Mouse (Mus musculus): ENCODE results near the gene Gpr153.

Gene Gpr153

DNA sequence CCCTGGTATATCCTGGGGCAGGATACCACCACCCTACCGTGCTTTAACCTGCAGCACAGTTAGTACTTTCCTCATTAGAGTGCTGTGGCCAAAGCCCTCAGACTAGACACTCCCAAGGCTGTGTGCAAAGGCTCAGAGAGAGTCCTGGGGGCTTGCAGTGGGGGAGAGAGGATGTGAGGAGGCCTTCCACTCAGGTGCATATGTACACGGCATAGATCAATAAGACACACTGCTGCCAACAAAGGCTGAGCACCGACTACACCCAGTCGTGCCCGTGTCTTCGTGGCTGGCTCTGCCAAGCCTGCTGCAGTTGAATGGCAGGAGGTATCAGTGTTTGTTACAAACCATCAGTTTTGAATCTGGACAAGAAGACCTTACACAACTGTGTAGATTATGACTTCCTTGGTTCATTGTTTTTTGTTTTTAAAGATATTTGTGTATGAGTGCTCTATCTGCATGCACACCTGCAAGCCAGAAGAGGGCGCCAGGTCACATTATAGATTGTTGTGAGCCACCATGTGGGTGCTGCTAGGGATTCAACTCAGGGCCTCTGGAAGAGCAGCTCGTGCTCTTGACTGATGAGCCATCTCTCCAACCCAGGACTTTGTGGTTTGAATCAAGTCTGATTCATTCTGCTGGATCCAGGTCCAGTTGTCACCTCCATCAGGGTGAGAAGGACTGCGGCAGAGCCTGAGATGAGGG lies 9.0 kb upstream of the Gpr153 start:
- no peak for DNase-seq (ENCODE audit: low read depth, low spot score)

DNA sequence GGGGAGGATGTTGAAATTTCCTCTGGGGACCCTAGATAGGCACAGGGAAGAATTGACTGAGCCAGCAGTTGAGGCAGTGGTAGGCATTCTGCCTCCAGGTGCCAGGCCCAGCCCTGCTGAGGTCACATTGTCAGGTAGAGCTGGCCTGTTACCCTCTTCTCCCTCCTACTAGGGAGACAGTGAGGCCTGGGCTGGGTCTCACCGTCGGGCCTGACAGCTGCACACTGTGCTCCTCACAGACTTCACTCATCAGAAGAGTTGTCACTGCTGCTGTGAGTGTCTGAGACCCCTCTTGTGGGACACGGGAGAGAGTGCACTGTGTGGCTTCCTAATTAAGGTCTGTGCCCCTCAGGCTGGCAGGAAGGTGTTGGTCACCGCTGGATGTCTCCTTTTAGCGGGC lies 8.2 kb upstream of the Gpr153 start:
- no peak for DNase-seq (ENCODE audit: low read depth, low spot score)

DNA sequence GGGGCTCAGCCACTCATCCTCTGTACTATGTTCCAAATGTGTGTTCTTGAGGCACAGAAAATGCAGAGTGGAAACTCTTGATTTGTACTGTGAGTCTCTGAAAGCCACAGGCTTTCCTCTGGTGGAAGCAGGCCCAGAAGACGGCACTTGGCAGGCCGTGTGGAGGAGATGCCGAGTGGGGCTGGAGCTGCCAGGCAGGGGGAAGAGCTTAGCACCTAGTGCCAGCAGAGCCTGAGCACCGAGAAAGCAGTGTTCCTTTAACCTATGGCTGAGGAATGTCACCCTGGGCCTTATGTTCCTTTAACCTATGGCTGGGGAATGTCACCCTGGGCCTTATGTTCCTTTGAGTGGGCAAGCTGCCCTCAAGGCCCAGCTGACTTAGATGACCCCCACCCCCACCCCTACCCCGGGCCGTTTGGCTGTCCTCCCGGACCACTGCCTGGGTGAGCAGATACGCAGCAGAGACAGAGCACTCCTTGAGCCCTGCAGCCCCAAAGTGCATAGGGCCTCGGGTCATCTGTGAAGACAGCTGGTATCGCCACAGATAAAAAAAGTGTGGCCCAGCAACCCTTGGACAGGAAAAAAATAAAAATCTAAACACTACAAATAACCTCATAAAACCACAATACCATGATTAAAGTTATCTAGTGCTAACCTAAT lies 7.7 kb upstream of the Gpr153 start:
- no peak for DNase-seq (ENCODE audit: low read depth, low spot score)

DNA sequence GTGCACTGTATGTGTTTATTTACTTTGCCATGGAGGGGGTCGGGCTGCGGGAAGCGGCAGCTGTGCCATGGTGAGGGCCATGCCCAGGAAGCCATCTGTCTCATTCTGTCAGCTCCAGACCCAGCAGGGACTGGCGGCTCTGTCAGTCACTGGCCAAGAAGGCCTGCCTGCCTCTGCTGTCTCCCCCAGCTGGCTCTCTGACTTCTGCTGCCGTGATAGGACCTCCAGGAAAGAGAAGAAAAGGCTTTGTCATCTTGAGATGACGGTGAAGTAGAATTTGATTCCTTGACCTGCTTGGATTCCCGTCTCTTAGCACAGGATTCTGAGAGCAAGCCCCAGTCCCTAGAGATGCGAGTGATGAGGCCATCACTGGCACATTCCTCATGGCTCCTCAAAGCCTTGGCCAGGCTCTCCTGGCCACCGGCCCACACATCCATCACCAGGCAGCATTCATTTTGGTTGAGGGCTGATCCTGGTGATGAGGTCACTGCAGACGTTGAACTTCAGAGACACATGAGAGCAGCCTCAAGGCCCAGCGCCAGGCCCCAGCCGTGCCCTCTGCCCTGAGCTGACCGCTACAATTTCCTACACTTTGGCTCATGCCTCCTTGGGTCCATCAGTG lies 6.2 kb upstream of the Gpr153 start:
- no peak for DNase-seq (ENCODE audit: low read depth, low spot score)

DNA sequence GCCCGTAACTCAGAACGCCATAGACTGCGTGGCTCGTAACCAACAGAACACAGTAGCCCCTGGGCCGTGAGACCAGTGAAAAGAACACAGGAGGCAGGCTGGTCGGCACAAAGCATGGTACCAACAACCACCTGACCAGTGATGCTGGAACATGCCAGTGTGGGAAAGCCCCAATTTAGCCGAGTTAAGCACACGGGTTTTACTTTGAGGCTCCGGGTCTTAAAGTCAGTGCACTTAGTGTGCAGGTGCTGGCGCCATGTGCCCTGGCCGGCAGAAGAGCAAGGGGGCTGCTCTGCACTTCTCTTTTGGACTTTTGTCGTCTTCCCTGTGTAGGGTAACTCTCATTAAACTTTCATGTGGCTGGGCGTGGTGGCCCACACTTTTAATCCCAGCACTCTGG lies 4.1 kb upstream of the Gpr153 start:
- no peak for DNase-seq (ENCODE audit: low read depth, low spot score)

DNA sequence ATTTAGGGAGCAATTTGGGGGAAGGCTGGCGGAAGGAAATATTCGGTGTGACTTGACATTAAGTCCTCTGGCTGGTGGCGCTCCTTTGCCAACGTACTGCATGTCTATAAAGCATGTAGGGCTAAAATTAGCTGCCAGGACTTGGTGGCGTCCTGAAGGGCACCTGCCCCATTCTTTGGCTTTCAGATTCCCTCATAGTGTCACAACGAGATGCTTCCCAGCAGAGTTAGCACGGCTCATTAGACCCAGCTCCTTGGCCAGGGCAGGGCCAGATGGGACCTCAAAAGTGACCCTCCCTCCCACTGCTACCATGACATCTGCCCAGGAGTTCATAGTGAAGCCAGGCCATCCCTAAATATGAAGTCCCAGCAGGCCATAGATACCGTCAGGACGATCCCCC lies 3.4 kb upstream of the Gpr153 start:
- no peak for DNase-seq (ENCODE audit: low read depth, low spot score)

DNA sequence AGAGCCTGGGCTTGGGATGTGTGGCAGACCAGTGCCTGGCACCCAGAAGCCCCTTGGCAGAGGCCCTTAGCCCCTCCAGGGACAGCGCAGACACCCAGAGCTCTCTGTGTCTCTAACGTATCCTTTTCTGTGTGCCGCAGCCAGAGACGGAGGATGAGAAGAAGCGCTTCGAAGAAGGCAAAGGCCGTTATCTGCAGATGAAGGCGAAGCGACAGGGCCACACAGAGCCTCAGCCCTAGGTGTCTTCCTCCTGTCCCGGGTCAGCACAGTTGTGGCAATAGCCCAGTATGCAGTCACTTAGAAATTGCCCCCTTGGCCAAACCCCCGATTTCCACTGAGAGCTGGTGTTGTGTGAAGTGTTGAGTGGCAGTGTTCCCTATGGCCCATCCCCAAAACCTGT lies 2.7 kb upstream of the Gpr153 start:
- DNase-seq (ENCODE audit: low read depth, low spot score) = no peak

DNA sequence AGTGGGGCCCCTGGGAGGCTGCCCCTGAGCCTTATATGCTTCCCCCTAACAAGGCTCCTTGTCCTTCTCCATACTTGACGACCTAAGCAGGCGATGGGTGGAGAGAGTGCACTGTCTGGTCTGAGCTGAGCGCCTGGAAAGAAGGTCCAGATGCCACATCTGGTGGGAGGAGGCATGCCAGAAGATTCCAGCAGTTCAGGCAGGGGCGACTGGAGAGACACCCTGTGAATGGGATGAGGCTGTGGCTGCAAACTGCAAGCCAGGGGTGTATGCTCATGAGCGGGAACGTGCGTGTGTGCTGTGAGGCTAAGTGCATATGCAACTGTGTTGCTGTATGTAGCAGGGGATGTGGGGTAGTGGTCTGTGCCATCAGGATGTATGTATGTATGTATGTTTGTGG lies 2.0 kb upstream of the Gpr153 start:
- DNase-seq (ENCODE audit: low read depth, low spot score) = no peak

DNA sequence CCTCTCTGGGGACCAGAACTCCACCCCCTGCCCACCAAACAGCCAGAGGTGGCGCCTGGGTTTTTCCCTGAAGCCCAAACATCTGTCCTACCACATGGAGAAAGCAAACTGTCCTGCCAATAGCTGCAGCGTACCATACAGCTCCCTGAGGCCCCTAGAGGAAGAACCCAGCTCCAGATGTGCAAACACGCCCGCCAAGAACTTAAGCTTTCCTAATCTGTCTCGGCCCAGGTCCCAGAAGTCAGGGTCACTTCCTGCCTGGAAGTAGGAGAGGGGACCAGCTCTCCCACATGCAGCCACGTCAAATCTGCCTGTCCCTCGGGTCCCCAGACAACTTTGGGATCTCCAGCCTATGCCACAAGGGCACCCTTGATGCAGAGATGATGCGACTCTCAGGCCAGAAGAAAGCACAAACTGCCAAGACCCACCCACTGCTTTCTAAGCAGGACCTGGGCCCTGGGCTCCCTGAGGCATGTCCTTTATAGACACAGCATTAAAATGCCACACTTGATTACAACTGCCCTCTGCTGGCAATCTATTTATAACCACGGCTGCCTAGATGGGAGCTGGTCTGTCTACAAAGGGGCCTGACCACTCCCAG lies 1.5 kb upstream of the Gpr153 start:
- no peak for DNase-seq (ENCODE audit: low read depth, low spot score)

DNA sequence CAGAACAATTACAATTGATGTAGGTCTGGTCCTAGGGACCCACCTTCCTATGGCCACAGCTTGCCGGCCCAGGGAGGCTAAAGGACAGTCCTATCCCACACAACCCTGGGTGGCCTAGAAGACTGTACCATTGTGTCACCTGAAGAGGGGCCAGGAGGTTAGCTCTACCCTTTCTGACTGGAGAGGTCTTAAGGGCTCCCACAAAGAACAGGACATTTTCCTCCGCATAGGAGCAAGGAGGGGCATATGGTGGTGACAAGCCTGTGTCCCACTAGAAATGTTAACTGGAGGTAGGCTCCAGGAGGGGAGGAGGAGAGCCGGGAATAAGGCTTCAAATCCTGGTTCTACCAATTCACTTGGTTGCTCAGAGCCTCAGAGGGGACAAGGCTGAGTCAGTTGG lies 841 bp upstream of the Gpr153 start:
- no peak for DNase-seq (ENCODE audit: low read depth, low spot score)

DNA sequence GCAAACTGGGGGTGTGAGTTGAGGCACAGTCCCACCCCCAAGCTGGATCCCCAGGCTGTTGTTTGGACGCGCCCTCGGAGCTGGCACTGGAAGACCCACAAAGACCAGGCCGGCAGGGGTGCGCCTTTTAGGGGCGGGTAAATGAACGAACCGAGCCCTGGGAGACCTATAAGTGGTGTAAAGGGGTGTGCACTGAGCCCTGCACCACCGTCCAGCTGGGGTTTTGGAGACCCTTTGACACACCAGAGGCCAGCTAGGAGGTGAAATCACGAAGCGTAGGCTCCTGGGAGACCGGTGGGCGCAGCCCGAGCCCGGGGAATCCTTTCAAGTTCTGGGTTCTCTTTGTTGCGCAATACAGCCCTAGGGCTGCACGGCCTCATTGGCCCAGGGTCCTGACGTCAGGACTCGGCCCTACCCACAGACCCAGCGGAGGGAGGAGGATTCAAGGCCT lies 674 bp downstream of the Gpr153 start:
- DNase-seq (ENCODE audit: low read depth, low spot score) = no peak

DNA sequence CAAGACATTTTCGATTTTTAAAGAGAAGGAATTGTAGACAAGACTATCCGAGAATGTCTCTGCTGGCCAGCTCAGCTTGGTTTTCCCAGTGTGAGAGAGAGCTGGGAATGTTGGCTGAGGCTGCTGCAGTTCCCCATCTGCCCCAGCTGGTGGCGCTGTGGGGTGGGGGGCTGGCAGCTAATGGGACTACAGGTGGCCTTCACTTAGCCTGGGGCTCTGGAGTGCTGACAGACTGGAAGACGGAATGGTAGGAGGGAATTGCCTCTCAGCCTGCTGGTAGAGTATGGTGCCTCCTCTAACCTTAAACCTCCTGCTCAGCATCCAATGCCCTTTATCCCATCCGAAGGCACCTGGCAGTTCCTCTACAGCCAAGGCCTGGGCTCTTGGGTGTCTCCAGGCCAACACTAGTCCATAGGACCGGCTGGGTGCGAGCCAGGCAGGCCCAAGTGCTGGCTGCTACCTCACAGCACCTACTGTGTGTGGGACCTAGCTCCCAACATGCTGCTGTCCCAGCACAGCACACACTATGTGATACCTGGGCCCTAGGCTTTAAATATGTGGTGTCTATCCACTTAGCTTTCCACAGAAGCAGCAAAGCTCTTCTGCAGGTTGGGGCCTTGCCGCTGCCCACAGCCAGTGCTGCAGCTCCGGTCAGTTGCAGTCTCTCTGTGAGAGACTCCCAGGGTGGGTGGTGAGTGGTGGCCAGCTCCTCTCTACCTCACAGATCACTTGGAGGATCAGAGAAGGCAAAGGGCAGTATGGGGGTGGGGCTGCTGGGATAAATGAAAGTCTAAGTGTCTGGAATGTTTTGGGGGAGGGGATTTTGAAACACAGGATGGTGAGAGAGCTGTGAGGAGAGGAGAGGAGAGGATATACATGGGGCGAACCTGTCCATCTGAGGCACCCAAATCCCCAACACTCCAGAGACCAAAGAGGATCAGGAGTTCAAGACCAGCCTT lies 2.6 kb downstream of the Gpr153 start:
- DNase-seq (ENCODE audit: low read depth, low spot score) = no peak

DNA sequence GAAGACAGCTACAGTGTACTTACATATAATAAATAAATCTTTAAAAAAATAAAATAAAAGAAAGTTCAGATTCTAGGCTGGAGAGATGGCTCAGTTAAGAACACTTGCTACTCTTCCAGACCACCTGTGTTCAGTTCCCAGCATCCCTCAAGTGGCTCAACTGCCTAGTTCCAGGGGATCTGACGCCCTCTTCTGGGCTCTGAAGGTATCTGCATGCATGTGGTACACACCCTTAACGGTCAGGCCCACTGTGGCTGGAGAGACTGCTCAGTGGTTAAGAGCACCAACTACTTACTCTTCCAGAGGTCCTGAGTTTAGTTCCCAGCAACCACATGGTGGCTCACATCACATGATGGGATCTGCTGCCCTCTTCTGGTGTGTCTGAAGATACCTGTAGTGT lies 3.9 kb downstream of the Gpr153 start:
- no peak for DNase-seq (ENCODE audit: low read depth, low spot score)

DNA sequence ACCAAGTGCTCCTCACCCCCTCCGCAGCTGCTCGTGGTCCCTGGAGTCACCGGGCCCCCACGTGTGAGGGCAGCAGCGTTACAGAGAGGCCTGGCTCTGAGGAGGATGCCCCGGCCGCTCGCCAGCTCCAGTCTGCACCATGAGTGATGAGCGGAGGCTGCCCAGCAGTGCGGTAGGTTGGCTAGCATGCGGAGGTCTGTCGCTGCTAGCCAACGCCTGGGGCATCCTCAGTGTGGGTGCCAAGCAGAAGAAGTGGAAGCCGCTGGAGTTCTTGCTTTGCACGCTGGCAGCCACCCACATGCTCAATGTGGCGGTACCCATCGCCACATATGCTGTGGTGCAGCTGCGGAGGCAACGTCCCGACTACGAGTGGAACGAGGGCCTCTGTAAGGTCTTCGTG lies 5.0 kb downstream of the Gpr153 start:
- DNase-seq (ENCODE audit: low read depth, low spot score) = no peak

DNA sequence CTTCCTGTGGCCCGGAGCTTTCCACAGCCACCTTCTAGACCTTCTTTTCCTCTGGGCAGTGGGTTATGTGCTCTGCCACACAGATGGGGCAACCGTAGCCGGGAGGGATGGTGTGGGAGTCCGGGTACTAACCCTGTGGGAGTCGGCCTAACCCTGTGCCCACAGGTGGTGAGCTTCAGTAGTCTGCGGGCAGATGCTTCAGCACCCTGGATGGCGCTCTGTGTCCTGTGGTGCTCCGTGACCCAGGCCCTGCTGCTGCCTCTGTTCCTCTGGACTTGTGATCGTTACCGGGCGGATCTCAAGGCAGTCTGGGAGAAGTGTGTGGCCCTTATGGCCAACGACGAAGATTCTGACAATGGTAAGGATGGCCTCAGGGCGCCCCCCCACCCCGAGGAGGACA lies 7.6 kb downstream of the Gpr153 start:
- DNase-seq (ENCODE audit: low read depth, low spot score) = no peak

DNA sequence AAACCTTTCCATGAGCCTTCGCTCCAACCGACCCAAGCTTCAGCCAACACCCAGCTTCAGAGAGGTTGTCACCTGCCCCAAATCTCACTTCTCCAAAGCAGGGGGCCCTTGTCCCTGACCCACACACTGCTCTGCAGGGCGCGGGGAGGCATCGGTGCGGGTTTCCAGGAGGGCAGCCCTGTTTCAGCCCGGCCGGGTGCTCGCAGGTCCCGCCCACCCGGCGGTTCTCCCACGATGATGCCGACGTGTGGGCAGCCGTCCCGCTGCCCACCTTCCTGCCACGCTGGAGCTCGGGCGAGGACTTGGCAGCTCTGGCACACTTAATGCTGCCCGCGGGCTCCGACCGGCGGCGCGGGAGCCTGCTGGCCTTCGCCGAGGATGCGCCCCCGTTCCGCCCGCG lies 8.7 kb downstream of the Gpr153 start:
- DNase-seq (ENCODE audit: low read depth, low spot score) = no peak

DNA sequence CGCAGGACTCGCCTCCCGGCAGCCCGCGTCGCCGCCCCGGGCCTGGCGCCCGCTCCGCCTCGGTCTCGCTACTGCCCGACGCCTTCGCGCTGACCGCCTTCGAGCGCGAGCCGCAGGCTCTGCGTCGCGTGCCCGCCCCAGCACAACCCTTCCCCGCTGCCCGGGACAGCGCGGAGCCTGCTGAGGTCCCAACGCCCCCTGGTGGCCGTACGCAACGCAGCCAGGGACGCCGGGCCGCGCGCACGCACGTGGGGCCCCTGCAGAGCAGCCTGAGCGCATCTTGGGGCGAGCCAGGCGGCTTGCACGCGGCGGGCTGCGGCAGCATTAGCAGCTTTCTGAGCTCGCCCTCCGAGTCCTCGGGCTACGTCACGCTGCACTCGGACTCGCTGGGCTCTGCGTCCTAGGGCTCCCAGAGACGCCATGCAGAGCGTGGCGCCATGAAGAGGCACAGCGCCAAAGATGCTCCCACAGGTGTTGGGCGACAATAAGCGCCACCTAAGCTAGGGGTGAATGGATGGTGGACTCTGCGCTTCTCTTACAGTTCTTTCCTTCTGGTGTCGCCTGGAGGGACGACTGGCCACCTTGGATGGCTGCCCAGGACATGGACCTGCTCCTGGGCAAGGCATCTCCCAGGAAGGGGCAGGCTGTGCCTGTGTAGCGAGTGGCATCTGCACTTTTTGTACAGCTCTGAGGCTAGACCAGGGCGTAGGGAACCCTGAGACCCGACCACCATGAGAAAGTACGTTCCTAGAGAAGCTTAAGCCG lies 9.3 kb downstream of the Gpr153 start:
- DNase-seq (ENCODE audit: low read depth, low spot score) = no peak

DNA sequence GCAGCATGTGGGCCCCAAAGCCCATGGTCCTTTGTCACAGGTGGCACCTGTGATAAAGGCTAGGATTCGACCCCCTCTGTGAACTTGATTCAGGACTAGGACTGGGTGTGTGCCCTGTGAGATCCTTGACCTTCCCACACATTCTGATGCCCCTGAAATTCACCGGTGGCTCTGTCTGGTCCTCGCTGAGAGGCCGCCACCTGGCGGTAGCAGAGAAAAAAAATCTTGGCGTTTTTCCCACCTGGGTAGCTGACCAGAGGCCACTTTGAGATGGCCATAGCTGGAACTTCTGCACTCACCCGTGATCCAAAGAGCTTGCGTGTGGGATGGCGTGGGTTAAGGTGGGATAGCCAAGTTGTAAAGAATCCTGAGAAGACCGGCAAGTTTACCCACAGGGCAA lies 11.5 kb downstream of the Gpr153 start:
- DNase-seq (ENCODE audit: low read depth, low spot score) = no peak

DNA sequence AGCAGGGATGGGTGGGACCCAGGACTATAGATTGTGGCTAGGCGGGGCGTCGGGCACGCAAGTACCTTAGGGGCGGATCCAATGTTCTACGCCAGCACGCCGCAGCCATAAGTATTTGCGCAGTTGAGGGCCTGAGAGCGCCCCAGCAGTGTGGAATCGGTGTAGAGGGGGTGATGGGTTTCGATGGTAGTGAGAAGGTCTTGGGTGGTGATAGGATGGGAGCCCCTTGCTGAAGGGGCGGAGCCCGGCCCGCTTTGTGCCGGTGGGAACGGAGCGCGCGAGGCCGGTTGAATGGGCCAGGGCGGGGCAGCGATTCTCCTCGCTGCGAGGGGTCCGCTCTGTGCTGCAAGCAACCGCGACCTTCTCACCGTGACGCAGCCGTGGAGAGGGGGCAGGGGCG lies 12.2 kb downstream of the Gpr153 start:
- DNase-seq (ENCODE audit: low read depth, low spot score) = no peak

DNA sequence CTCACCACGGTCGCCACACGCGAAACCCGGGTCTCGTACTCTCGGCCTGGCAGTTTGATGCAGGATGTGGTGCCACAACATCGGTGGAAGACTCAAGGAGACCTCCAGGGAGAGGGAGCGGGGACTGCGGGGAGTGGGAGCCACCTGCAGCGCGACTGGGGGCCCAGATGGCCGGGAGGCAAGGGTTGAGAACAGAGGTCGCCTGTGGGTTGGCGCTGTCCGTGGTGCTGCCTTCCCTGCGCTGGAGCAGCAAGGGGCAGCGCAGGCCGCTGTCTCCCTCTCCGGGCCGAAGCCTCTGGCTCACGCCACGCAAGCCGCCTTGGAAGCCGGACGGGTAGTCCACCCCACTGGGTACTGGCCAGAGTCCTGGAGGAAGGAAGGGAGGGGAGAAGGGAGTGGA lies 12.9 kb downstream of the Gpr153 start:
- DNase-seq (ENCODE audit: low read depth, low spot score) = no peak

Measured in c-Kit-negative CD71-positive TER-119-positive erythroid progenitor cells, embryonic 14.5 days (primary cell).